Mouse (Mus musculus) heart, adult 18-20 months (tissue): ENCODE results near the gene Caprin1. TPM values are rescaled to one million over a fixed set of nuclear protein-coding genes. Genes with fewer than 3 reads are reported as not detected.

Experiments used
- DNase-seq, 2 experiments: peaks; one replicate each; pipeline ENCODE4 v3.0.0; 2021 to 2022; ENCODE audit warnings: mixed read lengths in 1 of 2
- total RNA-seq, 2 experiments: library from RNA; stranded (reverse); gene quantifications; 2 replicates each; pipeline ENCODE4 v1.2.3; 2021

Caprin1 gene
- total RNA-seq, 2 experiments from 2014 or later: 201 to 202 TPM

DNA sequence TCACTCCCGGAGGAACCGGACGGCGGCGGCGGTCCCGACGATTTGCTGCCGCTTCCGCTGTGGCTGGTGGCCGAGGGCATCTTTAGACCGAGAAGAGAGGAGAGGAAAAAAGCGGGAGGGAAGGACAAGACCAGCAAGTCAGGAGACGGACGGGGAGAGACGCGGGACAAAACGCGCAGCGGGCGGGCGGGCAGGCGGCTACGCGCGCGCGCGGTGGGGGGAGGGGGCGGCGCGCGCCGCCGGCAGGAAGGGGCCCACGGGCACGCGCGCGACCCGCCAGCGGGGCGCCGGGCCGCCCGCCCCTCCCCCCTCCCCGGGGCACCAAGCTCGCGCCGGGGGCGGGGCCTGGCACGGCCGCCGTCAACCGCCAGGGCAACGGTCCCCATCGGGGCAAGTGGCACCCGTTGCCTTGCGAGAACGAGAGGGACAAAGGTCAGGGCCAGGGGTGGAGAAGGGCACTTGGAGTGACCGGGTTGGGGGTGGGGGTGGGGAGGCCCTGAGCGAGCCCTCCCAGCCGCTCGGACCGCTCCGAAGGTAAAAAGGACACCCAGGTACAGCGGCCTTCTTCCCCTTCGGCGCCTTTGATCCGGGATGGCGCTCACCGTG lies 485 bp downstream of the Caprin1 start:
- DNase-seq: peak; percentile 84

- DNase-seq: peak; percentile 56 to 68
Measured at GRCm38 (mm10) chr2:103796211-103796860, 1.1 kb downstream of the Caprin1 start.

DNA sequence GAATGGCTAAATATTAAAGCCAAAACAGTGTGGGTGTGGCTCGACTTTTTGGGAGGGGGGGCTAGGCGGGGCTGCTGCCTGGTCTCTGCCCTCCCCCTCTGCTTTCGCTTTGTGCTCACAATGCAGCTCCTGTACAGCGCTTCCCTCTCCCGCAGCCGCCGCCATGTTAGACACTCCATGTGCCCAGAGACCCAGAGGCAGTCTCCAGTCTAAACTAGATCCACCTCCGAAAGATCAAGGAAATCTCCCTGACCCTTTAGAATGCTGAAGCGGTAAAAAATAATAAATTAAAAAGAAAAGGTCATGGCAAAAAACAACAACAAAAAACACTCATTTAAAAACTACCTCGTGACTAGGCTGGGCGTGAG lies 1.6 kb downstream of the Caprin1 start:
- peak; percentile 78 to 87 for DNase-seq

DNA sequence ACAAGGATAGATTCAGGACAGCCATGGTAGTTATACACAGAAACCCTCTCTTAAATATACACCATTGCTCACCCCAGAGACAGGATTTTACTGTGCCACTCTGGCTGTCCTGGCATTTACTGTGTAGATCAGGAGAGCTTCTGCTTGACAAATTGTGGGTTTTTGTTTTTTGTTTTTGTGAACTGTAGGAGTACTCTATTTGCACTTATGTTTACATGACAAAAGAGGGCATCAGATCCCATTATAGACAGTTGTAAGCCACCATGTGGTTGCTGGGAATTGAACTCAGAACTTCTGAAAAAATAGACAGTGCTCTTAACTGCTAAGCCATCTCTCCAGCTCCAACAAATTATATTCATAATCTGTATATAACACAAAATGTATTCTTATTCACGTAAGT lies 5.4 kb downstream of the Caprin1 start:
- DNase-seq: no peak

GRCm38 (mm10) chr2:103785735-103786134 lies 11.7 kb downstream of the Caprin1 start:
- DNase-seq: no peak

DNA sequence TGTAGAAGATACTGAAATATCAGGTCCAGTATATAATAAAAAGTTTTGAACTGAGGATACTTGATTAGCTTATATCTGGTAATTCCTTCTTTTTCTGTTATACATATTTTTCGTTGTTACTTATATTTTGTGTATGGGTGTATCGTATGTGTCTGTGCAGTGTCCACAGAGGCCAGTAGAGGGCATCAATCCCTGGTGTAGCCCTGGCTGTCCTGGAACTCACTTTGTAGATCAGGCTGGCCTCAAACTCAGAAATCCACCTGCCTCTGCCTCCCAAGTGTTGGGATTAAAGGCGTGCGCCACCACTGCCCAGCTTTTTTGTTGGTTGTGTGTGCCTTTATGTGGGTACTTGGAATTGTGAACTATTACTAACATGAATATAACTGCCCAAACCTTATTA lies 12.8 kb downstream of the Caprin1 start:
- peak; percentile 5 to 25 for DNase-seq

GRCm38 (mm10) chr2:103762492-103762891 lies 35.0 kb downstream of the Caprin1 start:
- DNase-seq: no peak

- DNase-seq: no peak
Measured at GRCm38 (mm10) chr2:103761993-103762392, 35.5 kb downstream of the Caprin1 start.

- DNase-seq: peak; percentile 98 to 99
Measured at GRCm38 (mm10) chr2:103760906-103761716, 36.3 kb downstream of the Caprin1 start, which contains the start of gene Nat10. Nat10 (minus strand) TSS chr2:103761270.

- DNase-seq: no peak
Measured at GRCm38 (mm10) chr2:103760421-103760820, 37.0 kb downstream of the Caprin1 start.

DNA sequence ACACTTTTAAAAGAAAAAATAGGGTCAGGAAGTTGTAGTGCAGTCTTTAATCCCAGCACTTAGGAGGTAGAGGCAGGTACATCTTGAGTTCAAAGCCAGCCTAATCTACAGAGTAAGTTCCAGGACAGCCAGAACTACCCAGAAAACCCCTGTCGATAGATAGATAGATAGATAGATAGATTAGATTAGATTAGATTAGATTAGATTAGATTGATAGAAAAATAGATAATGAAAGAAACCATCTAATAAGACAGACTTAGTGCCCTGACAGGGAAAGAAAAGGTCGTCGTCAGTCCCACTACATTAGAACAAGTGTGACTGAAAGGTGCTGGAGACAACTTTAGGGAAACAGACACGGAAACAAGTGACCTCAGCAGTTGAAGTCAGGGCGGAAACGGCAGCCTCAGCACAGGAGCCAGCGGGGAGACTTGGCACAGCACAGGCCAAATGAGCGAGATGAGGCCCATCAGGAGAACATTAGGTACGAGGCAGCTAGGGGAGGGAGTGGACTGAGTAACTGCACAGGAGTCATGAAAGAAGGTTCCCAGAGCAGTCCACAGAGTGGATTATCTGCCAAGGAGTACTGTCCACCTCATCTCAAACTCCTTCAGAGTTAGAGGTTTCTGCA lies 41.9 kb downstream of the Caprin1 start:
- no peak for DNase-seq

DNA sequence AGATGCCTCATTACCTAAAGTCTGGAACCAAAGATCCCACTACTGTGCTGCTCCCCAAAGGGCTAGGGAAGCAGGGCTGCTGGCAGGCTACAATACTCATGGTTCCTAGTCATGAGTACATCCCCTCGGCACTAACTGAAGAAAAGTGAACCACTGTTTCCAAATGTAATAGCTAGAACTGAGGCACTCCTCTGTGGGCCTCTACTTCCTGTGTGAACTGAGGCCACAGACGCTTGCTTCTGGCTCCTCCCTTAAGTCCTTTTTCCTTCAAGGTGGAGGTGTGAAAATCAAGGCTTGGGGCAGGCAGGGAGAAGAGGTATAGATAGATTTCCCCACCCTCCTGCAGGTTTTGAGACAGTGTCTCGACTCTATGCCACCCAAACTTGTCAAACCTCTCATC lies 42.8 kb downstream of the Caprin1 start:
- no peak for DNase-seq

- no peak for DNase-seq
Measured at GRCm38 (mm10) chr2:103751771-103752170, 45.7 kb downstream of the Caprin1 start.

DNA sequence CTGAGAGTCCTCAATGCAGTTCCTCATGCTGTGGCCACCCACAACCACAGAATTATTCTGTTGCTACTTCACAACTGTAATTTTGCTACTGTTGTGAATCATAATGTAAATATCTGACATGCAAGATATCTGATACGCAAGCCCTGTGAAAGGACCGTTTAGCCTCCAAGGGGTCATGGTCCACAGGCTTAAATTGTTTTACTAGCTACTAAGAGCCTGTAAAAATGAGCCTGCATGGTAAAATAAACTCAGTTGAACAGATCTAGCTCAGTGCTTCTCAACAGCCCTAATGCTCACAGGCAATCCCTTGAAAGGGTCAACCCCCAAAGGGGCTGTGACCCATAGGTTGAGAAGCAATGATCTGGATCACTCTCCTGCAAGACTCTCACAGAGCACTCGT lies 48.4 kb downstream of the Caprin1 start:
- no peak for DNase-seq

GRCm38 (mm10) chr2:103747891-103748290 lies 49.6 kb downstream of the Caprin1 start:
- DNase-seq: no peak

DNA sequence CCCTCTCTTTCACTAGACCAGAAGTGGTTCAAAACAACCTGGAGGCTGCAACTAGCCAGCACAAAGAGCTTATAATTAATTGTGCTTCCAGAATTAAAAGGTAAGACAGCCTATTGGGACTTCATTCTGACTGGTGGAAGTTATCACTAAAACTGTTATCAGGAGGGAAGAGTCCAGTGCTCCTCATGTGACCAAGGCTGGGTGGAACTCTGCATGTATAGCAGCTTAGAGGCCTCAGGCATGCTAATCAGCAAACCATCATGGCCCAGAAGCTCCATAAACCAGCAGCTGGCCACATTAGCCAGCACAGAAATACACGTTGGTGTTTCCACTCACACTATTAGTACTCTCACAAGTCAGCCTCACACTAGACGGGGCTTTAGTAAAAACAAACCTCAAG lies 50.7 kb downstream of the Caprin1 start:
- no peak for DNase-seq

DNA sequence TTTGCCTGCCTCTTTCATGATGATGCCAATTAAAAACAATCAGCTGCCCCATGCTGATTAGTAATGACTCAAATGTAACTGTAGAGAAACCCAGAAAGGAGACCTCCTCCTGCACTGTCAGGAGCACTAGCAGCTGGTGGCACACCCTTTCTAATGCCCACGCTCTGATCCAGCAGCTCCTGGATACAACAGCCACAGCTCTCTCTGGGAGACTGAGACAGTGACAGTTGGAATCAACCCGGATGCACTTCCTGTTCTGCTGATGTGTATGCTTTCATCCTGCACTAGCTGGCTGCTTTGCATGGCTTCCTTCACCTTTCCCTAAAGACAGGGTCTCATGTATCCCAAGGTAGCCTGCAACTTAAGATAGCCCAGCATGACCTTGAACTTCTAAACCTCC lies 51.4 kb downstream of the Caprin1 start:
- DNase-seq: no peak

GRCm38 (mm10) chr2:103745481-103745880 lies 52.0 kb downstream of the Caprin1 start:
- no peak for DNase-seq

DNA sequence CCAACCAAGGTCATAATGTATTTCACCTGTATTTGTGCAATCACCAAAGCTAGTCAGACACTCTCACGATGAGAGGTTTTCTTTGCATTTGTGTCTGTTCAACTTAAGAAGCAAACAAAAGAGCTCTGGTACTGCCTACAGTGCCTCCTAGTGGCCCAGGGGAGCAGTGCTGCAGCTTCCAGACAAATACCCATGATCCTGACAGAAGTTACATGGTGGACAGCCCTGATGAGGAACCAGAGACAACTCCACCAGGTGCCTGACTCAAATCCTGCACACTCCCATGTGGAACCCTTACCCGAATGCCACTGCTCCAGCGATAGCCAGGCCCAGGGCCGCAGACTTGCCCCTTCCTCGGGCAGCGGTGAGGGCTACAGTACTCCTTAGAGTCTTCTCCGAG lies 53.5 kb downstream of the Caprin1 start:
- peak; percentile 36 to 75 for DNase-seq

DNA sequence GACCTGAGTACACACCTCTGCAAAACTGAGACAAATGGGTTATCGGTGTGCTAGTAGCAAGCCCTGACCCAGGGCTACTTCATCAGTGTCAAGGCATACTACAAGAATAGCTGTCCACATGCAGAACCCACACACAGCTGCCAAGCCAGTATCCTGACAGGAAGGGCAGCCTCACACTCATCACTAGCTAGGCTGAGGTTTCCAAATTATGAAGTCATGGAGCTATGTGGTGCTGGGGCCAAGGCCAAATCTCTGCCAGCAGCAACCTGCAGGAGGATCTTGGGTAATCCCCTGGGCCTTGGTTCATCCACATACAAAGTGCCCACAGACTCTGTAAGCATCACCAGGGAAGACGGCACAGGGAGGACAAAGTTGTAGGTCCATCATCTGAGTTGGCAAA lies 53.9 kb downstream of the Caprin1 start:
- peak; percentile 50 to 73 for DNase-seq

DNA sequence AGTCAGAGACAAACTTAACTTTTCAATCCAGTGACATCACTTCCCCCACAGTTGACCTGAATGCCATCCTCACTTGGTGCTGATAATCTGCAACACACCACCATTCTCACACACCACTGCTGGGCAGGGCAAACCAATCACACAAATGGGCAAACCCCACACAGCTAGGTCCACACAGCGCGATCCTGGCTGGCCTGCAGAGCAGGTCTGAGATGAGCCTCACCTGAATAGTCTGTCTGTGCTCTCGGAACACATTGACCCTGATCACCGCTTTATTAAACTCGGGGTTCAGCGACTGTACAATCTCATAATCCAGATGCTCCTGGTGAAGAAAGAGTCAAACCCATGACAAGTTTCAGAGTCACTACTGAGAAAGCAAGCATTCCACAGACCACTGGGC lies 54.6 kb downstream of the Caprin1 start:
- no peak for DNase-seq

DNA sequence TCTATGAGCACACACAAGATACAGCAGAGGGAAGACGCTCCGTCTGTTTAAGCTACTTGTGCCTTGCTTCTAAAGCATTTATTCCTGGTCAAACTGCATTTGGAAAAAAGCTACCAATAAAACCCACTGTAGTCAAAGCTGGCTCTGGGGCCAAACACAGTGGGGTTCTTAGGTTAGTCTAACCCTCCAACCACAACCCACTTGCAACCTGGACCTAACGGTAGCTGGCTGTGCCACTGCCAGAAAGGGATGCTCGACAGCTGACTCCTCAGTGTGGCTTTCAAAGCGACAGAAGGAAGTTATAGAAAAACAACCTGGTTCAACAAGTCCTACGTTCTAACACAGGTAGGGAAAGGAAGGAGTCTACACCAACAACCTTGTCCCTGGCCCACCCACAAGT lies 66.0 kb downstream of the Caprin1 start:
- no peak for DNase-seq

DNA sequence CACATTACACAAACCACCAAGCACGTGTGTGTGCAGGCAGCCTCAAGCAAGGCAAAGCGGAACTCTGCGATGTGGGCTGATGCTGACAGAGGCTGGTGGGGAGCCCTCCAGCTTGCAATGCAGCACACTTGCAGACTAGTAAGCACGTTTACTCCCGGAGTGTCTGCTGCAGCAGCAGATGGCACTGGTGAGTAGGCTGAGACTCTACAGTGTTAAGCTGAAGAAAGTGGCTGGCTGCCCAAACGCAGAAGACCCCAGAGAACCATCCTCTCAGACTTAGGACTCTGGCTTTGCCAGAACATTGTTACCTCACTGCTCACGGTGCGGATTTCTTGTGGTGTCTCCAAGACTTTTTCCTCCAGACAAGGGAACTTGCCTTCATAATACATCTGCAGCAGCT lies 66.5 kb downstream of the Caprin1 start:
- no peak for DNase-seq
